Mouse (Mus musculus) olfactory bulb, adult 2 months (tissue): ENCODE measurements around the gene Smchd1. TPM values are rescaled to one million over a fixed set of nuclear protein-coding genes. Genes with fewer than 3 reads are reported as not detected.
"Not testable (repeated sequence)": the region's sequence is repeated elsewhere in the genome, so short reads cannot be mapped to it uniquely, and the experiment has no call there.

Source experiments
- H3K27ac ChIP-seq: fragments of 200-500 bp; 2 replicates; pipeline ENCODE4 v1.5.1; 2012; ENCODE audit warnings: low read depth, low read length; ENCODE audit not compliant: insufficient read depth
- H3K4me1 ChIP-seq: fragments of 200-500 bp; 2 replicates; pipeline ENCODE4 v1.6.1; 2012; ENCODE audit warnings: low read length; ENCODE audit not compliant: control insufficient read depth, insufficient read depth
- H3K4me3 ChIP-seq: fragments of 200-500 bp; 2 replicates; pipeline ENCODE4 v1.5.1; 2012; ENCODE audit warnings: mild to moderate bottlenecking, low read depth, low read length, moderate library complexity; ENCODE audit not compliant: insufficient read depth
- CTCF ChIP-seq: fragments of 200-500 bp; IDR thresholded peaks from 2 replicates; pipeline ENCODE4 v1.5.1; 2012; ENCODE audit warnings: low read depth, mild to moderate bottlenecking, low read length, moderate library complexity; ENCODE audit not compliant: insufficient read depth
- POLR2A ChIP-seq: fragments of 200-500 bp; IDR thresholded peaks from 2 replicates; pipeline ENCODE4 v1.6.1; 2012; ENCODE audit warnings: mild to moderate bottlenecking, low read depth, low read length, moderate library complexity; ENCODE audit not compliant: insufficient read depth
- WGBS: fragments of 180-500 bp; shearing (Covaris S2); methylation state at CpG from one replicate; pipeline ENCODE4 v1.1.7; 2018; 5-methylcytosine and 5-hydroxymethylcytosine counted together
- polyA plus RNA-seq: library from polyadenylated mRNA; stranded (reverse); fragments of >200 nt; gene quantifications from 2 replicates; pipeline ENCODE4 v1.2.4, GENCODE M21; 2012; ENCODE audit warnings: low replicate concordance; ENCODE audit not compliant: missing spikeins, insufficient read depth, insufficient read length

The Smchd1 gene
- polyA plus RNA-seq, 1 experiment = 122 TPM

GRCm38 (mm10) chr17:71380346-71380745 lies 94.8 kb downstream of the Smchd1 start:
- WGBS = 96% methylated on average over 14 of the region's 14 CpGs
- no peaks in the 10 kb centered on the region for H3K4me1 ChIP-seq
- TF ChIP-seq POLR2A = no peak
- no peak for TF ChIP-seq CTCF
- H3K4me3 ChIP-seq = no peak overlapping the region
- H3K27ac ChIP-seq = no peak overlapping the region

GRCm38 (mm10) chr17:71377901-71378300 lies 97.2 kb downstream of the Smchd1 start:
- Histone ChIP-seq H3K4me1 (no peaks in the 10 kb centered on the region), H3K27ac (no peak overlapping the region), H3K4me3 (no peak overlapping the region)
- 86% methylated on average over 4 of the region's 4 CpGs for WGBS
- no peak for TF ChIP-seq CTCF
- TF ChIP-seq POLR2A = no peak

GRCm38 (mm10) chr17:71355526-71355925 lies 119.6 kb downstream of the Smchd1 start:
- Histone ChIP-seq H3K4me1 (no peaks in the 10 kb centered on the region), H3K4me3 (no peak overlapping the region), H3K27ac (no peak overlapping the region)
- 91% methylated on average over 3 of the region's 3 CpGs for WGBS
- TF ChIP-seq POLR2A = no peak
- TF ChIP-seq CTCF = no peak

- Histone ChIP-seq H3K4me1 (no peaks in the 10 kb centered on the region), H3K4me3 (no peak overlapping the region), H3K27ac (no peak overlapping the region)
- TF ChIP-seq POLR2A (no peak), CTCF (no peak)
- 94% methylated on average over 11 of the region's 11 CpGs for WGBS
Measured at GRCm38 (mm10) chr17:71354205-71354604, 120.9 kb downstream of the Smchd1 start.

GRCm38 (mm10) chr17:71348188-71348587 lies 127.0 kb downstream of the Smchd1 start:
- Histone ChIP-seq H3K4me1 (no peaks in the 10 kb centered on the region), H3K27ac (no peak overlapping the region), H3K4me3 (no peak overlapping the region)
- TF ChIP-seq POLR2A = no peak
- no peak for TF ChIP-seq CTCF
- 90% methylated on average over 3 of the region's 3 CpGs for WGBS

GRCm38 (mm10) chr17:71342006-71342405 lies 133.1 kb downstream of the Smchd1 start:
- WGBS = 88% methylated on average over 3 of the region's 3 CpGs
- Histone ChIP-seq H3K4me3 (no peak overlapping the region), H3K27ac (no peak overlapping the region), H3K4me1 (no peaks in the 10 kb centered on the region)
- TF ChIP-seq POLR2A = no peak
- TF ChIP-seq CTCF = no peak

- Histone ChIP-seq H3K27ac (no peak overlapping the region), H3K4me1 (no peaks in the 10 kb centered on the region), H3K4me3 (no peak overlapping the region)
- TF ChIP-seq POLR2A = no peak
- TF ChIP-seq CTCF = no peak
- 96% methylated on average over 6 of the region's 6 CpGs for WGBS
Measured at GRCm38 (mm10) chr17:71338627-71339026, 136.5 kb downstream of the Smchd1 start.

- Histone ChIP-seq H3K4me3 (no peak overlapping the region), H3K4me1 (no peaks in the 10 kb centered on the region), H3K27ac (no peak overlapping the region)
- WGBS = 93% methylated on average over 9 of the region's 9 CpGs
- TF ChIP-seq POLR2A (no peak), CTCF (no peak)
Measured at GRCm38 (mm10) chr17:71337546-71337945, 137.6 kb downstream of the Smchd1 start.

GRCm38 (mm10) chr17:71336421-71336820 lies 138.7 kb downstream of the Smchd1 start:
- no peak overlapping the region for H3K4me3 ChIP-seq
- H3K4me1 ChIP-seq = no peaks in the 10 kb centered on the region
- TF ChIP-seq POLR2A = no peak
- TF ChIP-seq CTCF = no peak
- H3K27ac ChIP-seq = no peak overlapping the region
- 69% methylated on average over 8 of the region's 8 CpGs for WGBS

- Histone ChIP-seq H3K27ac (no peak overlapping the region), H3K4me3 (no peak overlapping the region), H3K4me1 (no peaks in the 10 kb centered on the region)
- TF ChIP-seq POLR2A (no peak), CTCF (no peak)
- 76% methylated on average over 15 of the region's 15 CpGs for WGBS
Measured at GRCm38 (mm10) chr17:71332298-71332697, 142.8 kb downstream of the Smchd1 start.

- H3K4me1 ChIP-seq, H3K27ac ChIP-seq, H3K4me3 ChIP-seq: not testable (repeated sequence)
- 94% methylated on average over 8 of the region's 8 CpGs for WGBS
Measured at GRCm38 (mm10) chr17:71320731-71321130, 154.4 kb downstream of the Smchd1 start.
